Comparison of ENCODE assay signal across 11 mouse cellular contexts in the genomic region with DNA sequence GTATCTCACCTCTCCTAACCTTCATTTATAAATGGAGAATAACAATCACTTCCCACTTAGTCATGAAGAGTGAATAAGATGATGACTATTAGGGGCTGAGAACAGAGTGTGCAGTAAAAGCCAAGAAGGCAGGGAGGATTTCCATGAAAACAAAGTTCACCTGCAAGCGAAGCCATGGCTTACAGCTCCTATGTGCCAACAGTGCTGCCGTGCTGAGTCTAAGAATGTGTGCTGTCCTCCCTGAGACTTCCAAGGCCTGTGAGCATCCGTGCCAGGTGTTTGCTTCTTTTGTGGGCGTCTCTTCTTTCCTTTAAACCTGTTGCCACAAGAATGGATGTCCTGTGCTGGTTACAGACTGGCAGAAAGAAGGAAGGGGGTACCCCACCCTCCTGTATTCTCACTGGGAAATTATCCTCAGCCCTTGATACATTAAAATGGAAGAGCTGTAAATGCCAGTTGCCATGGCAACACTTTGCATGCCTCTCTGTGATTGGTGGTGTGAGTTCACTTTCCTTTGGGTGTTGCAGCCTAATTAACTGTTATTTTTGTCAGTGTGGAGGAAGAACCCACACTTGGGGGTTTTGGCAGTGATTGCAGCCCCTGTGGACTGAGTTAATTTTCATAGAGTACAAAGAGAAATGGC.
DNase-seq lines count a peak whose midpoint lies in the region; ATAC-seq and TF ChIP-seq lines count a peak whose summit lies in the region.
"Had no signal": no experiment of that assay in that cellular context is flagged by ENCODE, and none has a peak within 500 bp of the region (broad histone marks: within the 10 kb centered on the region; RNA-seq: fewer than 3 reads in every experiment).

No protein-coding gene starts in this region.

- no peaks in the 10 kb centered on the region for H3K9me3 ChIP-seq in lung, embryonic 16.5 days (ENCODE audit: control insufficient read depth, low read length)
- H3K9me3 ChIP-seq in lung, postnatal 0 days (ENCODE audit: low read length) = no peaks in the 10 kb centered on the region

- ATAC-seq in lung, embryonic 16.5 days (ENCODE audit: low read depth) = peak; percentile 20; the same call in 1 of the 2 replicates
- ATAC-seq in lung, postnatal 0 days = no peak

- intact Hi-C loops in left cerebral cortex, postnatal 14 days (cut with DNase I) = no loop called here

- no peaks in the 10 kb centered on the region for H3K36me3 ChIP-seq in lung, embryonic 16.5 days (ENCODE audit: control insufficient read depth, insufficient read depth, low read length)
- H3K36me3 ChIP-seq in lung, postnatal 0 days (ENCODE audit: insufficient read depth, low read length) = no peaks in the 10 kb centered on the region

- H3K4me1 ChIP-seq in lung, embryonic 16.5 days (replicated peaks; ENCODE audit: control insufficient read depth, insufficient read depth, low read length) = no peaks in the 10 kb centered on the region
- no peaks in the 10 kb centered on the region for H3K4me1 ChIP-seq in lung, postnatal 0 days (ENCODE audit: insufficient read depth, low read depth, low read length)

- no peak overlapping the region for H3K9ac ChIP-seq in lung, embryonic 16.5 days (ENCODE audit: low read length)
- H3K9ac ChIP-seq in lung, postnatal 0 days (replicated peaks; ENCODE audit: low read depth) = no peak overlapping the region

- TF ChIP-seq CTCF in lung, postnatal 0 days (IDR thresholded peaks at IDR 0.05) = no peak

- no peak overlapping the region for H3K27ac ChIP-seq in lung, embryonic 16.5 days (ENCODE audit: low read length)
- no peak overlapping the region for H3K27ac ChIP-seq in lung, postnatal 0 days (ENCODE audit: low read length)
- H3K27ac ChIP-seq: kidney, postnatal 0 days had no signal

- H3K4me3 ChIP-seq in lung, embryonic 16.5 days (ENCODE audit: low read length) = no peak overlapping the region
- no peak overlapping the region for H3K4me3 ChIP-seq in lung, postnatal 0 days (ENCODE audit: low read depth, low read length)

- no peak overlapping the region for H3K4me2 ChIP-seq in lung, embryonic 16.5 days (ENCODE audit: low read depth, low read length)
- no peak overlapping the region for H3K4me2 ChIP-seq in lung, postnatal 0 days (replicated peaks; ENCODE audit: low read depth, low read length)

- no peaks in the 10 kb centered on the region for H3K27me3 ChIP-seq in lung, embryonic 16.5 days (ENCODE audit: control insufficient read depth, insufficient read depth, low read depth, low read length)
- H3K27me3 ChIP-seq in lung, postnatal 0 days (replicated peaks; ENCODE audit: insufficient read depth, low read length) = no peaks in the 10 kb centered on the region

- no peak for TF ChIP-seq EP300 in lung, postnatal 0 days (IDR thresholded peaks at IDR 0.05)

- WGBS in lung, embryonic 16.5 days = 67% methylated on average over 4 of the region's 4 CpGs
- 69% methylated on average over 4 of the region's 4 CpGs for WGBS in lung, postnatal 0 days

- no peak for DNase-seq in lung, postnatal 0 days (ENCODE audit: low spot score)
- DNase-seq in frontal cortex, postnatal 36 days (ENCODE audit: low spot score in 2 of 2) = peak; percentile 55 to 79
- DNase-seq in left cerebral cortex, postnatal 14 days (ENCODE audit: low spot score in 2 of 2) = peak; percentile 79 to 87
- peak; percentile 54 for DNase-seq in right cerebral cortex, postnatal 14 days
- no peak for DNase-seq in natural killer cell, adult 2 months (ENCODE audit: low spot score in 2 of 2)
- DNase-seq in cerebellum, adult 9-11 months = no peak
- DNase-seq in kidney, adult 11 months = no peak
- DNase-seq: adrenal gland, postnatal 14 days; thymus, adult 2 months had no signal

Comparison
In these comparisons a context has a peak if more than half of its experiments do, and no peak if none do; other contexts are left out.
1. DNase-seq: peak in frontal cortex, postnatal 36 days (2 of 2), left cerebral cortex, postnatal 14 days (2 of 2) and right cerebral cortex, postnatal 14 days (single experiment); none in lung, postnatal 0 days (single experiment), natural killer cell, adult 2 months (0 of 2), cerebellum, adult 9-11 months (single experiment) and kidney, adult 11 months (single experiment).